Mouse (Mus musculus) spleen, adult 18-20 months (tissue): ENCODE data around the gene Sept8.
"Not testable (repeated sequence)": the region's sequence is repeated elsewhere in the genome, so short reads cannot be mapped to it uniquely, and the experiment has no call there.

Experiments
- DNase-seq, 2 experiments: peaks; one replicate each; pipeline ENCODE4 v3.0.0; 2022; ENCODE audit warnings: mixed read lengths in 2 of 2

The Sept8 gene

GRCm38 (mm10) chr11:53528397-53529252 lies 9.6 kb downstream of the Sept8 start:
- DNase-seq: no peak

- DNase-seq: no peak
These were observed 10.1 kb downstream of the Sept8 start for GRCm38 (mm10) chr11:53529253-53529557.

GRCm38 (mm10) chr11:53530001-53530400 lies 10.9 kb downstream of the Sept8 start:
- no peak for DNase-seq

- DNase-seq: no peak
These were observed 12.6 kb downstream of the Sept8 start for GRCm38 (mm10) chr11:53531578-53532230.

GRCm38 (mm10) chr11:53532231-53532620 lies 13.2 kb downstream of the Sept8 start:
- no peak for DNase-seq

- DNase-seq: no peak
These were observed 20.0 kb downstream of the Sept8 start for GRCm38 (mm10) chr11:53539002-53539491.

- no peak for DNase-seq
These were observed 21.3 kb downstream of the Sept8 start for GRCm38 (mm10) chr11:53540394-53540793.

GRCm38 (mm10) chr11:53541222-53541621 lies 22.2 kb downstream of the Sept8 start:
- no peak for DNase-seq

GRCm38 (mm10) chr11:53543021-53543420 lies 24.0 kb downstream of the Sept8 start:
- no peak for DNase-seq

GRCm38 (mm10) chr11:53546271-53546670 lies 27.2 kb downstream of the Sept8 start:
- DNase-seq: no peak

- DNase-seq: no peak
These were observed 28.5 kb downstream of the Sept8 start for GRCm38 (mm10) chr11:53547566-53547965.

- DNase-seq: no peak
These were observed 29.1 kb downstream of the Sept8 start for GRCm38 (mm10) chr11:53548036-53548605.

GRCm38 (mm10) chr11:53550714-53551113 lies 31.7 kb downstream of the Sept8 start:
- no peak for DNase-seq

- no peak for DNase-seq
These were observed 32.7 kb downstream of the Sept8 start for GRCm38 (mm10) chr11:53551754-53552153.

GRCm38 (mm10) chr11:53556529-53556928 lies 37.5 kb downstream of the Sept8 start:
- not testable (repeated sequence) for DNase-seq

GRCm38 (mm10) chr11:53557992-53558391 lies 38.9 kb downstream of the Sept8 start:
- not testable (repeated sequence) for DNase-seq

- not testable (repeated sequence) for DNase-seq
These were observed 40.9 kb downstream of the Sept8 start for GRCm38 (mm10) chr11:53559980-53560379.

GRCm38 (mm10) chr11:53561986-53562385 lies 42.9 kb downstream of the Sept8 start:
- no peak for DNase-seq

- no peak for DNase-seq
These were observed 47.6 kb downstream of the Sept8 start for GRCm38 (mm10) chr11:53566646-53567045.

GRCm38 (mm10) chr11:53567224-53568014 lies 48.4 kb downstream of the Sept8 start, which contains the start of gene Kif3a:
TSS of gene Kif3a (plus strand) at chr11:53567379.
- peak; percentile 86 to 92 for DNase-seq

GRCm38 (mm10) chr11:53580562-53580961 lies 61.5 kb downstream of the Sept8 start:
- no peak for DNase-seq

- no peak for DNase-seq
These were observed 64.1 kb downstream of the Sept8 start for GRCm38 (mm10) chr11:53583151-53583550.

GRCm38 (mm10) chr11:53584849-53585248 lies 65.8 kb downstream of the Sept8 start:
- no peak for DNase-seq
